Mouse (Mus musculus) induced T-regulatory cell, adult 2 months (primary cell): Measurements from ENCODE around the gene Zfp449.

Experiments
- DNase-seq: peaks from one replicate; pipeline ENCODE4 v3.0.0-alpha.2; 2012; ENCODE audit warnings: low read depth

Gene Zfp449

GRCm38 (mm10) chrX:56346176-56346931 is at the start of gene Zfp449:
Gene Zfp449, plus strand, starts transcription at chrX:56346400.
- DNase-seq: peak; percentile 70

- no peak for DNase-seq
Observed at GRCm38 (mm10) chrX:56307597-56307996, 38.6 kb upstream of the Zfp449 start.

DNA sequence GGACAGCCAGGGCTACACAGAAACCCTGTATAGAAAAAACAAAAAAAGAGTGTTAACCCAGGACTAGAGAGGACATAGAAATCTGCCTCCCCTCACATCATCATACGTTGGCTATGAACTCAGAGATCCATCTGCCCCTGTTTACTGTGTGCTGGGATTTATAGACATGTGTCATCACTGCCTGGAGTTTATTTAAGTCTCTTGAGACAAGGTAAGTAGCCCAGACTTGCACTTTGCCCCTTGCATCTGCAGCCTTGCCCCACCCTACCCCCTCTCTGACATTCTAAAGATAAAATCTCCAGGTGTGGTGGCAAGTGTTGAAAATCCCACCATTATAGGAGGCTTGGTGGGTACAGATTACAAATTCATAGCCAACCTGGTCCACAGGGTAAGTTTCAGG is 33.4 kb upstream of the Zfp449 start:
- no peak for DNase-seq

- DNase-seq: no peak
Observed at GRCm38 (mm10) chrX:56322096-56322495, 24.1 kb upstream of the Zfp449 start.

- no peak for DNase-seq
Observed at GRCm38 (mm10) chrX:56322731-56323130, 23.5 kb upstream of the Zfp449 start.

DNA sequence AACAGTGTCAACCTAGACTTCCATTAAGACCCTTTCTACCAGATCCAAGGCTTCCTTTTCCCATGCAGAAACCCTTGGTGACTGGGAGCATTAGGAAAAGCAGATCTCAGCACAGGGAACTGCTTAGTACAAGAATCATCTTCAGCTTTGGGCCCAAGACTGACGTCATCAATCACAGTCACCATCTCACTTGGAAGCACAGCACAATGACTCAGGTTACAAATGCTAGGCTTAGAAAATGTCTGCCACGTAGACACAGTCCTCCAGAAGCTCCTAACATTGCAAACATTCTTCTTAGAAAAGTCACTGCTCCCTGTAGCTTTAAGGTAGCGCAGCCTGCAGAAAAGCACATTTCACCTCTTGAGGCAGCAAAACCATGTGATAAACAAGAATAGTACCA is 14.2 kb upstream of the Zfp449 start:
- no peak for DNase-seq

DNA sequence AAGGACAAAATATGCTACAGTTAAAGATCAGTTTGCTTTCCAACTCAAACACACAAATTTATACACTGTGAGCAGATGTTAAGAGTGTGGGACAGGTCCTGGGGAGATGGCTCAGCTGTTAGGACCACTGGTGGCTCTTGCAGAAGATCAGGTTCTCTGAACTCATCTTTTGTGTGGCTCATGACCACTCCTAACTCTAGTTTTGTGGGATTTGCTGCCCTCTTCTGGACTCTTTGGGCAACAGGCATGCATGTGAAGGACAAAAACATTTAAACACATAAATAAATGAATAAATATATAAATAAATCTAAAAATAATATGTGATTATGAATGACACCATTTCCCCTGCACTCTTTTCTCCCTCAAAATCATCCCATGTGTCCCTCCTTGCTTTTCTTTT is 5.9 kb upstream of the Zfp449 start:
- DNase-seq: peak; percentile 47

GRCm38 (mm10) chrX:56342921-56343320 is 3.3 kb upstream of the Zfp449 start:
- no peak for DNase-seq

GRCm38 (mm10) chrX:56346932-56347253 is 693 bp downstream of the Zfp449 start:
- no peak for DNase-seq

- DNase-seq: peak; percentile 55
Observed at GRCm38 (mm10) chrX:56374431-56375128, 28.4 kb downstream of the Zfp449 start, which contains the start of gene Smim10l2a. Gene Smim10l2a, plus strand, starts transcription at chrX:56374586.

- no peak for DNase-seq
Observed at GRCm38 (mm10) chrX:56380852-56381251, 34.7 kb downstream of the Zfp449 start.

DNA sequence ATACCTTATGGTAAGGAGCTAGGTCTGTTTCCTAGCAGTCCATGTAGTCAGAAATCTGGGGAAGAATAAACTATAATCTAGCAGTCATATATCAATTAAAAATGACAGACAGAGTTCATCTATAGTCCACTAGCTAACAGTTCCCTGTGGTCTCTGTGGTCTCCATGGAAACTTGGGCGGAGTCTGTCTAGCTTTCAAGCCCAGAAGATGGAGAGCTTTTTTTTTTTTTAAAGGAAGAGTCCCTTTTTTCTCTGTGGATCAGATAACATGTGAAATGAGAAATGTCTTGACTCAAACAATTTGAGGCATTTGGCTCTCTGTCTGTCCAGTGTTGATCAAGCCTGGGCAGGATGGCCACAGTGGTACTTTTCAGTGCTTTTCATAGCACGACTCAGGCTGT is 37.9 kb downstream of the Zfp449 start:
- DNase-seq: peak; percentile 51

DNA sequence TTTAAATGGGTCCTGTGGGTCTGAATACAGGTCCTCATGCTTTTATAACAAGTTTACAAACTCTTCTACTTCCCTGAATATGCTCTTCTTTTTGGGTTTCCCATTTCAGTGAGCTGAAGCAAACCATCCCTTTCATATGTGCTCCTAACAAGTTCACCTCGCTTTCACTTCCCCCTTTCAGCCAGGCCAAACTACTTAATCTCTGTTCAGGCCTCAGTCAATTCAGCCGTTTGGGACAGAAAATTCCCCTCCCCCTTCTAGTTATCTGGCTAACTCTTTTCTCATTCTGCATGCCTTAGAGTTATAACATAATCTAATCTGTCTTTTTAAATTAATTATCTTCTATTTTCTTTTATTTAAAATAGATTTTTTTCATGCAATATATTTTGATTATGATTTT is 58.4 kb downstream of the Zfp449 start:
- no peak for DNase-seq

GRCm38 (mm10) chrX:56405482-56405881 is 59.3 kb downstream of the Zfp449 start:
- peak; percentile 47 for DNase-seq

- peak; percentile 45 for DNase-seq
Observed at GRCm38 (mm10) chrX:56406128-56406527, 59.9 kb downstream of the Zfp449 start.
